Mouse (Mus musculus): ENCODE data around the gene Gm43738. TPM values are rescaled to one million over a fixed set of nuclear protein-coding genes. Genes with fewer than 3 reads are reported as not detected.
A peak's percentile ranks its signal among the peaks of the same experiment; 100 is the strongest.

Gm43738 gene
- polyA plus RNA-seq, 1 experiment from 2014 or later = not detected

- peak overlapping the region; percentile 55 for H3K4me3 ChIP-seq (replicated peaks)
- peaks cover 91% of the 10 kb centered on the region for H3K4me1 ChIP-seq (replicated peaks)
- no peaks in the 10 kb centered on the region for H3K27me3 ChIP-seq
- no peaks in the 10 kb centered on the region for H3K9me3 ChIP-seq (replicated peaks)
- WGBS (ENCODE audit: insufficient replicate concordance) = 18% methylated on average over 4 of the region's 4 CpGs
- peak overlapping the region; percentile 75 for H3K9ac ChIP-seq
- H3K4me2 ChIP-seq = peak overlapping the region; percentile 79
- DNase-seq = no peak
- no peaks in the 10 kb centered on the region for H3K36me3 ChIP-seq
- peak overlapping the region; percentile 95 for H3K27ac ChIP-seq
- no peak for ATAC-seq (ENCODE audit: low read depth)
Observed at GRCm38 (mm10) chr3:89131816-89132215, 30.9 kb upstream of the Gm43738 start.

DNA sequence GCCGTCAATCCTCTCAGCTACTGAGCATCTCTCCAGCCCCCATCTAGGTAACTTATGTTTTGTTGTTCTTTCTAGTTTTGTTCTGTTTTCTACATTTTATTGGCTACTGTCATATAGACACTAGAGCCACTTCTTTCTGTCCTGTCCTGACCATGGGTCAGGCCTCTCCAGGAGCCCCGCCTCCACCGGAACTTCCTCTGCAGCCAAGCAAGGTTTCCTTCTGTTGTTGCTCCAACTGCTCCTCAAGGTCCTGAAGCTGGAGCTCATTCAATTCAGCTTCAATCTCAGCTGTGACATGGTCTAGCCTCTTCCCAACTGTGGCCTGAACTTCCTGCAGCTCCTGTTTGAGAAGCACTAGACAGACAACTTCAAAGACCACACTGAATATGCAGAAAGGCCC is 29.0 kb upstream of the Gm43738 start:
- H3K36me3 ChIP-seq = no peaks in the 10 kb centered on the region
- WGBS (ENCODE audit: insufficient replicate concordance) = 78% methylated on average over 3 of the region's 3 CpGs
- no peaks in the 10 kb centered on the region for H3K27me3 ChIP-seq
- peak overlapping the region; percentile 67 for H3K27ac ChIP-seq
- ATAC-seq (ENCODE audit: low read depth) (no peak), DNase-seq (no peak)
- H3K9ac ChIP-seq = no peak overlapping the region
- peaks cover 74% of the 10 kb centered on the region for H3K4me1 ChIP-seq (replicated peaks)
- no peak overlapping the region for H3K4me2 ChIP-seq
- no peaks in the 10 kb centered on the region for H3K9me3 ChIP-seq (replicated peaks)
- no peak overlapping the region for H3K4me3 ChIP-seq (replicated peaks)

DNA sequence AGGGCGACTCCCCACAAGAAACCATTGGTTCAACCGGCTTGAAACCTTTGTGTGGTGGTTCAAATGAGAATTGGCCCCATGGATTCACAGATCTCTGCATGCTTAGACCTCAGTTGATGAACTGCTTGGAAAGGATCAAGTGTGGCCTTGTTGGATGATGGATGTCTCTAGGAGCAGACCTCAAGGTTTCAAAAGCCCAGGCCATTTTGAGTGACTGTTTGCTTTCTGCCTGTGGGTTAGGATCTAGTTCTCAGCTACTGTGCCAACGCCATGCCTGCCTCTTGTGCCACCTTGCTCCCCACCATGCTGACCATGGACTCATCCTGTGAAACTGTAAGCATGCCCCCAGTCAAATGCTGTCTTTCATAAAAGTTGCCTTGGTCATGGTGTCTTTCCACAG is 25.1 kb upstream of the Gm43738 start:
- H3K36me3 ChIP-seq = no peaks in the 10 kb centered on the region
- H3K27ac ChIP-seq = no peak overlapping the region
- DNase-seq (no peak), ATAC-seq (ENCODE audit: low read depth) (no peak)
- no peak overlapping the region for H3K4me2 ChIP-seq
- H3K9ac ChIP-seq = no peak overlapping the region
- H3K9me3 ChIP-seq (replicated peaks) = no peaks in the 10 kb centered on the region
- no peaks in the 10 kb centered on the region for H3K27me3 ChIP-seq
- no peak overlapping the region for H3K4me3 ChIP-seq (replicated peaks)
- WGBS (ENCODE audit: insufficient replicate concordance) = 84% methylated on average over 3 of the region's 3 CpGs
- H3K4me1 ChIP-seq (replicated peaks) = peaks cover 51% of the 10 kb centered on the region

GRCm38 (mm10) chr3:89124241-89124640 is 23.3 kb upstream of the Gm43738 start:
- H3K27me3 ChIP-seq = no peaks in the 10 kb centered on the region
- ATAC-seq (ENCODE audit: low read depth) = no peak
- no peak overlapping the region for H3K4me3 ChIP-seq (replicated peaks)
- DNase-seq = no peak
- peaks cover 34% of the 10 kb centered on the region for H3K4me1 ChIP-seq (replicated peaks)
- WGBS (ENCODE audit: insufficient replicate concordance) = 58% methylated on average over 3 of the region's 3 CpGs
- H3K36me3 ChIP-seq = no peaks in the 10 kb centered on the region
- no peak overlapping the region for H3K4me2 ChIP-seq
- H3K9me3 ChIP-seq (replicated peaks) = no peaks in the 10 kb centered on the region
- no peak overlapping the region for H3K27ac ChIP-seq
- no peak overlapping the region for H3K9ac ChIP-seq

GRCm38 (mm10) chr3:89123313-89123712 is 22.4 kb upstream of the Gm43738 start:
- Histone ChIP-seq H3K36me3 (no peaks in the 10 kb centered on the region), H3K9me3 (replicated peaks) (no peaks in the 10 kb centered on the region), H3K4me2 (no peak overlapping the region), H3K27me3 (no peaks in the 10 kb centered on the region), H3K27ac (no peak overlapping the region), H3K9ac (no peak overlapping the region), H3K4me3 (replicated peaks) (no peak overlapping the region), H3K4me1 (replicated peaks) (peaks cover 24% of the 10 kb centered on the region)
- 67% methylated on average over 2 of the region's 2 CpGs for WGBS (ENCODE audit: insufficient replicate concordance)
- ATAC-seq (ENCODE audit: low read depth) (no peak), DNase-seq (no peak)

- peak overlapping the region; percentile 47 for H3K4me2 ChIP-seq
- H3K9ac ChIP-seq = no peak overlapping the region
- no peaks in the 10 kb centered on the region for H3K36me3 ChIP-seq
- H3K4me1 ChIP-seq (replicated peaks) = peaks cover 34% of the 10 kb centered on the region
- peak; percentile 85 for ATAC-seq (ENCODE audit: low read depth)
- H3K27ac ChIP-seq = peak overlapping the region; percentile 75
- WGBS (ENCODE audit: insufficient replicate concordance) = 5% methylated on average over 2 of the region's 2 CpGs
- DNase-seq = peak; percentile 64
- H3K27me3 ChIP-seq = no peaks in the 10 kb centered on the region
- no peaks in the 10 kb centered on the region for H3K9me3 ChIP-seq (replicated peaks)
- H3K4me3 ChIP-seq (replicated peaks) = no peak overlapping the region
Observed at GRCm38 (mm10) chr3:89115522-89115921, 14.6 kb upstream of the Gm43738 start.

DNA sequence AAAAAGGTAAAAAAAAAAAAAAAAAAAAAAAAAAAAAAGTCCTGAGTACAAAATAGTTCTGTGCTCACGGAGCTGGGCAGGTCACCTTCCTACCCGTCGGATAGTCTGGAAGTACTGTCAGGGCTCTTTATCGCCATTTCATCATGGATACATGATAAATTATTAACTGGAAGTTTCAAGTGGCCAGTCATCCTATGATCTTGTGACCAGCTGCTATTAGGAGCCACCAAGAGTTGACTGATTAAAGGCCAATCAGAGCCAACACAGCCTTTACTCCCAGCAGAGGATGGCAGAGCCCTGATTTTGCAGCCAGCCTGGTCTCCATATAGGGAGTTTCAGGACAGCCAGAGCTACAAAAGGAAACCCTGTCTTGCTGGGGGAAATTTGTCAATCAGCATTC is 12.2 kb upstream of the Gm43738 start:
- H3K27ac ChIP-seq = peak overlapping the region; percentile 23; the same call in 1 of the 2 replicates
- H3K36me3 ChIP-seq = no peaks in the 10 kb centered on the region
- peaks cover 33% of the 10 kb centered on the region for H3K4me1 ChIP-seq (replicated peaks)
- no peak overlapping the region for H3K9ac ChIP-seq
- no peaks in the 10 kb centered on the region for H3K27me3 ChIP-seq
- ATAC-seq (ENCODE audit: low read depth) (no peak), DNase-seq (no peak)
- H3K4me3 ChIP-seq (replicated peaks) = no peak overlapping the region
- H3K9me3 ChIP-seq (replicated peaks) = no peaks in the 10 kb centered on the region
- H3K4me2 ChIP-seq = no peak overlapping the region
- 81% methylated on average over 4 of the region's 4 CpGs for WGBS (ENCODE audit: insufficient replicate concordance)

- WGBS (ENCODE audit: insufficient replicate concordance) = 51% methylated on average over 1 of the region's 1 CpGs
- ATAC-seq (ENCODE audit: low read depth) (no peak), DNase-seq (no peak)
- no peak overlapping the region for H3K9ac ChIP-seq
- H3K36me3 ChIP-seq = no peaks in the 10 kb centered on the region
- H3K9me3 ChIP-seq (replicated peaks) = no peaks in the 10 kb centered on the region
- peaks cover 16% of the 10 kb centered on the region for H3K4me1 ChIP-seq (replicated peaks)
- no peak overlapping the region for H3K27ac ChIP-seq
- H3K4me2 ChIP-seq = no peak overlapping the region
- H3K27me3 ChIP-seq = no peaks in the 10 kb centered on the region
- no peak overlapping the region for H3K4me3 ChIP-seq (replicated peaks)
Observed at GRCm38 (mm10) chr3:89108146-89108545, 7.2 kb upstream of the Gm43738 start.

- Histone ChIP-seq H3K4me1 (replicated peaks) (peaks cover 22% of the 10 kb centered on the region), H3K9ac (no peak overlapping the region), H3K4me3 (replicated peaks) (no peak overlapping the region), H3K27ac (no peak overlapping the region; the same call in 1 of the 2 replicates), H3K36me3 (no peaks in the 10 kb centered on the region), H3K27me3 (no peaks in the 10 kb centered on the region), H3K4me2 (no peak overlapping the region), H3K9me3 (replicated peaks) (no peaks in the 10 kb centered on the region)
- ATAC-seq (ENCODE audit: low read depth) = no peak
- 43% methylated on average over 3 of the region's 3 CpGs for WGBS (ENCODE audit: insufficient replicate concordance)
- DNase-seq = no peak
Observed at GRCm38 (mm10) chr3:89107545-89107944, 6.6 kb upstream of the Gm43738 start.

DNA sequence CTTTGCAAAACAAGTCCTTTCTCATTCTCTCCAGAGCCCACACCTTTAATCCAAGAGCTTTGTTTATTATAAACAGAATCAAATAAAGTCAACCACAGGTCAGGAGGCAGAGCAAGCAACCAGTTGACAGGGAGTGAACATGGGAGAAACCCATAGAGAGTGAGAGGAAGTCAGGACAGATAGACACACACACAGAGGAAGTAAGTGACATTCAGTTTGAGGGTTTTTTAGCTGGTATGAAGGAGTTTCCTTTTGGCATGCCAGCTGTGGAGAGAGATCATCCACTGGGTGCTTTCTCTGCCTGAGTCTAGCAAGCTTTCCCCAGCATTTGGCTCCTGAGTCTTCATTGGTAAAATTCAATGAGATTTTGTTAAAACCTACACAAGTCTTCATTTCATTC is 6.0 kb upstream of the Gm43738 start:
- Histone ChIP-seq H3K4me2 (no peak overlapping the region), H3K4me1 (replicated peaks) (peaks cover 27% of the 10 kb centered on the region), H3K9me3 (replicated peaks) (no peaks in the 10 kb centered on the region), H3K27ac (no peak overlapping the region), H3K9ac (no peak overlapping the region), H3K36me3 (no peaks in the 10 kb centered on the region), H3K4me3 (replicated peaks) (no peak overlapping the region), H3K27me3 (no peaks in the 10 kb centered on the region)
- DNase-seq = no peak
- ATAC-seq (ENCODE audit: low read depth) = no peak

GRCm38 (mm10) chr3:89103291-89103595 is 2.3 kb upstream of the Gm43738 start:
- H3K9ac ChIP-seq = no peak overlapping the region
- H3K4me2 ChIP-seq = no peak overlapping the region
- DNase-seq (no peak), ATAC-seq (ENCODE audit: low read depth) (no peak)
- H3K36me3 ChIP-seq = peaks cover 17% of the 10 kb centered on the region
- H3K27me3 ChIP-seq = no peaks in the 10 kb centered on the region
- H3K4me3 ChIP-seq (replicated peaks) = no peak overlapping the region
- H3K27ac ChIP-seq = peak overlapping the region; percentile 85
- H3K4me1 ChIP-seq (replicated peaks) = peaks cover 55% of the 10 kb centered on the region
- no peaks in the 10 kb centered on the region for H3K9me3 ChIP-seq (replicated peaks)
- WGBS (ENCODE audit: insufficient replicate concordance) = 42% methylated on average over 4 of the region's 4 CpGs

DNA sequence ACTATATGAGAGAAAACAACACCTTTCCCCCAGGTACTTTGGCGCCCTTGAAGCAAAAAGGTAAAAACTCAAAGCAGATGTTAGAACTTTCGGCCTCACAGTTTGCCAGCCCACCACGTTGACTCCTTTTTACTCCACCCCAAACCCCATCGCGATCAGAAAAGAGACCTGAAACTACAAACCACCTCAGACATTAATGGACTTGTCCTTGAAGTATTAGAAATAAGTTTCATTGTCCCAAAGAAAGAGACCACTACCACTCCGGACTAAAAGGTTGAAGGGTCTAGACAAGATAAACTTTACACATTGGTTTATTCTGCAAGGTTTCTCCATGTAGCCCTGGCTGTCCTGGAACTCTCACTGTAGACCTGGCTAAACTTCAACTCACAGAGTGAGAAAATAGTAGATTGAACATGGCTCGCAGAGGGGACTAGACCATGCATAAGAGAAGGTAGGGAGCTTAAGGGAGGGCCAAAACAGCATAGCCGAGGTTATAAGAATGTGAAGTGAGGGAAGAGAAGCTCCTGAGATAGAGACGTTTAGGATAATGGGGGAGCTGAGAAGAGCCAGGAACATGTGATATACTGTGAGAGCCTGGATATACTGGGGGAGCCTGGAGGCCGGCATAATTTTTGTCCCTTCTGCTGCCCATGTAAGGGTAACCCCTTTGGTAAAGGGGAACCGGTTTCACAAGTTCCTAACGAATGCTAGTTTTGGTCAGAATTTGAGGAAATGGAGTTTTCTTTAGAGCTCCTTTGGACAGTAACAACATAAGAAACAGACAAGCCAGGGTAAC is 1.8 kb upstream of the Gm43738 start:
- peak overlapping the region; percentile 85 for H3K27ac ChIP-seq
- 51% methylated on average over 12 of the region's 12 CpGs for WGBS (ENCODE audit: insufficient replicate concordance)
- H3K9me3 ChIP-seq (replicated peaks) = no peaks in the 10 kb centered on the region
- peaks cover 22% of the 10 kb centered on the region for H3K36me3 ChIP-seq
- H3K4me3 ChIP-seq (replicated peaks) = peak overlapping the region; percentile 55
- H3K4me1 ChIP-seq (replicated peaks) = peaks cover 56% of the 10 kb centered on the region
- no peak for DNase-seq
- H3K9ac ChIP-seq = peak overlapping the region; percentile 60
- no peak for ATAC-seq (ENCODE audit: low read depth)
- H3K4me2 ChIP-seq = peak overlapping the region; percentile 68
- no peaks in the 10 kb centered on the region for H3K27me3 ChIP-seq
